Mouse (Mus musculus): Measurements from ENCODE around the gene Atp11a. TPM values are rescaled to one million over a fixed set of nuclear protein-coding genes. Genes with fewer than 3 reads are reported as not detected.

Atp11a gene
- total and polyA plus RNA-seq, 3 experiments = 0.12 to 0.27 (median 0.21) TPM

- Histone ChIP-seq H3K4me3 (replicated peaks in 1 of 3; ENCODE audit: low read depth in 2 of 3, low read length in 2 of 3, poor library complexity in 1 of 3) (no peak overlapping the region), H3K27ac (ENCODE audit: insufficient read depth, low read depth) (no peak overlapping the region), H3K4me2 (ENCODE audit: insufficient read depth, low read depth, poor library complexity, severe bottlenecking) (no peak overlapping the region), H3K36me3 (replicated peaks in 1 of 2; ENCODE audit: control insufficient read depth in 1 of 2, insufficient read depth in 1 of 2, low read length in 1 of 2) (no peaks in the 10 kb centered on the region), H3K4me1 (ENCODE audit: control insufficient read depth in 1 of 2, insufficient read depth in 2 of 2) (no peaks in the 10 kb centered on the region), H3K9me3 (replicated peaks; ENCODE audit: low read length) (no peaks in the 10 kb centered on the region), H3K9ac (ENCODE audit: insufficient read depth, low read depth) (no peak overlapping the region), H3K79me2 (replicated peaks; ENCODE audit: control insufficient read depth, extremely low read depth, insufficient read depth, poor library complexity, severe bottlenecking) (no peaks in the 10 kb centered on the region), H3K27me3 (replicated peaks) (peaks cover 83% of the 10 kb centered on the region)
- no peak for TF ChIP-seq MAZ (IDR thresholded peaks at IDR 0.05; ENCODE audit: low read depth, low read length)
- no peak for TF ChIP-seq TBP (conservative IDR thresholded peaks at IDR 0.05; ENCODE audit: low read depth, low read length)
- TF ChIP-seq PAX5 (IDR thresholded peaks at IDR 0.05; ENCODE audit: low read length) = no peak
- TF ChIP-seq JUND (conservative IDR thresholded peaks at IDR 0.05; ENCODE audit: low read depth, low read length) = no peak
- TF ChIP-seq E2F4 (IDR thresholded peaks at IDR 0.05; ENCODE audit: insufficient replicate concordance, low read depth, low read length) = no peak
- TF ChIP-seq SMC3 (IDR thresholded peaks at IDR 0.05; ENCODE audit: low read depth, low read length) = no peak
- DNase-seq (ENCODE audit: extremely low read depth) = no peak
- dilution Hi-C loops (cut with MboI; ENCODE audit: extremely low pct_ligation_motif_present, extremely low pct_unique_long_range_greater_than_20kb, low sequenced_read_pairs) = no loop called here
- in situ Hi-C loops (cut with MboI; ENCODE audit: low pct_ligation_motif_present, low pct_unique_long_range_greater_than_20kb, low sequenced_read_pairs) = no loop called here
Measured at GRCm38 (mm10) chr8:12775302-12775975, 18.6 kb downstream of the Atp11a start.

GRCm38 (mm10) chr8:12776166-12776565 is 19.4 kb downstream of the Atp11a start:
- Histone ChIP-seq H3K36me3 (replicated peaks in 1 of 2; ENCODE audit: control insufficient read depth in 1 of 2, insufficient read depth in 1 of 2, low read length in 1 of 2) (no peaks in the 10 kb centered on the region), H3K27ac (ENCODE audit: insufficient read depth, low read depth) (no peak overlapping the region), H3K4me3 (replicated peaks in 1 of 3; ENCODE audit: low read depth in 2 of 3, low read length in 2 of 3, poor library complexity in 1 of 3) (no peak overlapping the region), H3K4me2 (ENCODE audit: insufficient read depth, low read depth, poor library complexity, severe bottlenecking) (no peak overlapping the region), H3K79me2 (replicated peaks; ENCODE audit: control insufficient read depth, extremely low read depth, insufficient read depth, poor library complexity, severe bottlenecking) (no peaks in the 10 kb centered on the region), H3K9ac (ENCODE audit: insufficient read depth, low read depth) (no peak overlapping the region), H3K9me3 (replicated peaks; ENCODE audit: low read length) (no peaks in the 10 kb centered on the region), H3K4me1 (ENCODE audit: control insufficient read depth in 1 of 2, insufficient read depth in 2 of 2) (no peaks in the 10 kb centered on the region), H3K27me3 (replicated peaks) (peaks cover 86% of the 10 kb centered on the region)
- TF ChIP-seq MAFK (IDR thresholded peaks at IDR 0.05; ENCODE audit: insufficient replicate concordance, low read length) = no peak
- dilution Hi-C loops (cut with MboI; ENCODE audit: extremely low pct_ligation_motif_present, extremely low pct_unique_long_range_greater_than_20kb, low sequenced_read_pairs) = no loop called here
- no peak for DNase-seq (ENCODE audit: extremely low read depth)
- in situ Hi-C loops (cut with MboI; ENCODE audit: low pct_ligation_motif_present, low pct_unique_long_range_greater_than_20kb, low sequenced_read_pairs) = no loop called here

- Histone ChIP-seq H3K79me2 (replicated peaks; ENCODE audit: control insufficient read depth, extremely low read depth, insufficient read depth, poor library complexity, severe bottlenecking) (no peaks in the 10 kb centered on the region), H3K36me3 (replicated peaks in 1 of 2; ENCODE audit: control insufficient read depth in 1 of 2, insufficient read depth in 1 of 2, low read length in 1 of 2) (no peaks in the 10 kb centered on the region), H3K9ac (ENCODE audit: insufficient read depth, low read depth) (no peak overlapping the region), H3K4me3 (replicated peaks in 1 of 3; ENCODE audit: low read depth in 2 of 3, low read length in 2 of 3, poor library complexity in 1 of 3) (no peak overlapping the region), H3K9me3 (replicated peaks; ENCODE audit: low read length) (no peaks in the 10 kb centered on the region), H3K4me2 (ENCODE audit: insufficient read depth, low read depth, poor library complexity, severe bottlenecking) (no peak overlapping the region), H3K4me1 (ENCODE audit: control insufficient read depth in 1 of 2, insufficient read depth in 2 of 2) (no peaks in the 10 kb centered on the region), H3K27ac (ENCODE audit: insufficient read depth, low read depth) (no peak overlapping the region), H3K27me3 (replicated peaks) (peaks cover 84% of the 10 kb centered on the region)
- no peak for TF ChIP-seq BHLHE40 (IDR thresholded peaks at IDR 0.05; ENCODE audit: low read depth, low read length)
- TF ChIP-seq USF1 (IDR thresholded peaks at IDR 0.05; ENCODE audit: low read depth, low read length) = no peak
- TF ChIP-seq HCFC1 (IDR thresholded peaks at IDR 0.05; ENCODE audit: low read depth, low read length) = no peak
- no peak for TF ChIP-seq JUN (IDR thresholded peaks at IDR 0.05; ENCODE audit: insufficient read depth, low read depth, low read length)
- no peak for TF ChIP-seq SIN3A (IDR thresholded peaks at IDR 0.05; ENCODE audit: low read length)
- no peak for TF ChIP-seq CHD1 (IDR thresholded peaks at IDR 0.05; ENCODE audit: low read depth, low read length)
- TF ChIP-seq POLR2A (IDR thresholded peaks at IDR 0.05; ENCODE audit: low read depth, low read length) = no peak
- TF ChIP-seq SMC3 (IDR thresholded peaks at IDR 0.05; ENCODE audit: low read depth, low read length) = no peak
- TF ChIP-seq MAX (IDR thresholded peaks at IDR 0.05; ENCODE audit: low read length) = no peak
- no peak for TF ChIP-seq PAX5 (IDR thresholded peaks at IDR 0.05; ENCODE audit: low read length)
- no peak for TF ChIP-seq ZMIZ1 (IDR thresholded peaks at IDR 0.05; ENCODE audit: low read depth, low read length)
- no peak for TF ChIP-seq UBTF (IDR thresholded peaks at IDR 0.05; ENCODE audit: low read depth, low read length)
- TF ChIP-seq MXI1 (IDR thresholded peaks at IDR 0.05; ENCODE audit: low read depth, low read length) = no peak
- TF ChIP-seq EP300 (IDR thresholded peaks at IDR 0.05; ENCODE audit: low read length) = no peak
- TF ChIP-seq JUND (conservative IDR thresholded peaks at IDR 0.05; ENCODE audit: low read depth, low read length) = no peak
- no peak for TF ChIP-seq MYC (IDR thresholded peaks at IDR 0.05; ENCODE audit: low read depth, low read length)
- TF ChIP-seq CTCF (conservative IDR thresholded peaks at IDR 0.05 in 1 of 2, IDR thresholded peaks at IDR 0.05 in 1 of 2; ENCODE audit: low read depth in 2 of 2, low read length in 2 of 2) = no peak
- dilution Hi-C loops (cut with MboI; ENCODE audit: extremely low pct_ligation_motif_present, extremely low pct_unique_long_range_greater_than_20kb, low sequenced_read_pairs) = no loop called here
- in situ Hi-C loops (cut with MboI; ENCODE audit: low pct_ligation_motif_present, low pct_unique_long_range_greater_than_20kb, low sequenced_read_pairs) = no loop called here
- no peak for DNase-seq (ENCODE audit: extremely low read depth)
Measured at GRCm38 (mm10) chr8:12777171-12777570, 20.4 kb downstream of the Atp11a start.
